Mouse (Mus musculus) urinary bladder, postnatal 36 days (tissue): ENCODE data around the gene C1qtnf4.
A peak's percentile ranks its signal among the peaks of the same experiment; 100 is the strongest.

Experiments
- DNase-seq, 2 experiments: peaks; one replicate each; pipeline ENCODE4 v3.0.0; 2022; ENCODE audit warnings: low spot score in 2 of 2, mixed read lengths in 1 of 2

The C1qtnf4 gene

DNA sequence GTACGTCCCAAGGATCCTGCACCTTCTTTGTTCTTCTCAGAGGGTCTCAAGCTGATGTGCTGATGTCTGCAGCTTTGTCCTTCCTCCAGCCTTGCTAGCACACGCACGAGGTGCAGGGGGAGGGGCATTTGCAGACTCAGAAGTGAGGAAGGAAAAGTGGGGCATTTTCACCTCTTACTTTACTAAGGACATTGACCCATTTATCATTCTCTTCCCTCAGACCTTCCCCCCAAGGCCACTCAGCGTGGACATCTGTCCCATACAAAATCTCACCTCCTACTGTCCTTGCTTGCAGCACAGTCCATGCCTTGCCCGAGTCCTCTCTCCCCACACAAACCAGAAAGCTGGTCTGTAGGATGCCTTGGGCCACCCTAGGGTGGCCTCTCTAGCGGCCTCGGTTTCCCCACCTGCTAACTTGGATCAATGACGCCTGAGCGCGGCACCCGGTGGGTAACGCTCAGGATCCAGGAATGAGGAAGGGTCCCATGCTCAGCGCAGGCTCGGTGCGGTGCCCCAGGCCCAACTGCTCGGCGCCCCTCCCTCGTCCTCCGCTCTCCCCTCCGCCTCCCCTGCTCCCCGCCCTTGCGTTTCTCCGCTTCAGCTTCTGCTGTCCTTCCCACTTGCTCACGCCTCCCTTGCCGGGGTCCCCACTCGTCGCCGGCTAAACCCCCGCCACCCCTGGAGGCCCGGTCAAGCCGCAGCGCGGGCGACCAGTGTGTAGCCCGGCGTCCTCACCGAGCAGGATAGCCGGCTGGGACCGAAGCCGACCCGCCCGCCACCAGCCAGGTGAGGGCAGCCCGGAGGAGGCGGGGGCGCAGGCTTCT is at the start of gene C1qtnf4:
C1qtnf4 (plus strand) TSS at position 643 of the 824 bp plus-strand sequence.
- DNase-seq, result no peak

DNA sequence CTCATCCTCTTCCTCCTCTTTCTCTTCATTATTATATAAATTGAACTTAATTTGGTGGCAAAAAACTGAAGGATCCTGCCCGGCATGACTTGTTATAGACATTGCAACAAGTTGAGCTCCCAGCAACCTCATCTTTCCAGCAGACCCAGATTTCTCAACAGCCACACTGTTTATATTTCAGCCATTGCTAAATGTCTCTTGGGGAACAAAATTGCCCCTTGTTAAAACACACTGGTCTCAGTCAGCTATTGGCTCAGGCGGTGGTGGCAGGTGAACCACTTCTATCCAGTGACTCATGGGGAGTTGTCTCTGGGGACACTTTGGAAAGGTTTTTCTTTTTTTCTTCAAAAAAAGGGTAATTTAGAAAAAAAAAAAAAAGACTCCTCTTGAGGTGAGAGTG is 47.0 kb upstream of the C1qtnf4 start:
- DNase-seq, result no peak

DNA sequence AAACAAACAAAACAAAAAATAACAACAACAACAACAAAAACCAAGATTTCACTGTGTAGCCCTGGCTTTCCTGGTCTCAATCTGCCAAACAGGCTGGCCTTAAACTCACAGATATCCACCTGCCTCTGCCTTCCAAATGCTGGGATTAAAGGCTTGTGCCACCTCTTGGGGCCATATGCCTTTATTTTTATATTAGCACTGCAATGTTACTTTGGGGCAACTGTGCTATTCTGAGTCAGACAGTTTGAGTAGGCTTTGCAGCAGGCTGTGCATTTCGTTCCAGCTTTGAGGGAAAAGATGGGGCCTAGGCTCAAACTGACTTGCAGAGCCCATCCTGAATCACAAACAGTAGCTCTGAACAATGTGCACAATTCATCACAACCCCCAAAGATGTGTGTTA is 42.0 kb upstream of the C1qtnf4 start:
- no peak for DNase-seq

DNA sequence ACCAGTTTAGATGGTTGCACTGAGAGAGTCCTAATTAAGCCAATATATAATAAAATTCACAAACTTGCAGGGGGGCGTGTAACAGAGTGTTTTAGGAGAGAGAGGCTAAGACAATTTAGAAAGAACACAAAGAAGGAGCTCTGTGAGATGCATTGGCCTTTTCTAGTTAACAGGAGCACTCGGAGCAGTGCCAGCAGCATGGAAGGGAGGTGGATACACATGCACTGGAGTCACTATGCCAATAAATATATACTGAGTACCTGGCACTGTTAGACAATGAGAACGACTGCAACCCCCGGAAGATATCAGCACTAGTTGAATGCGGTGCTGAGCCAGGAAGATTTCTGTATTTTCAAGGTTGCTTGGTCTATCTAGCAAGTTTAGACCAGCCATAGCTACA is 41.4 kb upstream of the C1qtnf4 start:
- no peak for DNase-seq

DNA sequence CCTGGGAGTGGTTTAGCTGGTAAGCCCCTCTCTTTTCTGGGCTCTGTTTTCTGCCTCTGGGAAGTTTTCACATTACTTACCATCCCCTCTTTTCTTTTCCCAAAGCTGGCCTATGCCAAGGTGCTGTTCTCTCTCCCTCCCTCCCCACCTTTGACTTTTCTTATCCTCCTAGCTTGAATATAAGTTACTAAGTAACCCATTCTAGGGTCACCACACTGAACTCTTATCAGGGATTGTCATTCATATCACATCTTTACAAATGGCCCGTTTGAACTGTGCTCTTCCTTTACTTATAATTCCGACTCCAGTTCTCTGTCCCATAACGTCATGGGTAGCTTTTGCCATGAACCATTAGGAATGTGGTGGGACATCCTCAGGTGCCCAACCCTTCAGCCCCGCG is 40.4 kb upstream of the C1qtnf4 start:
- DNase-seq, result no peak

DNA sequence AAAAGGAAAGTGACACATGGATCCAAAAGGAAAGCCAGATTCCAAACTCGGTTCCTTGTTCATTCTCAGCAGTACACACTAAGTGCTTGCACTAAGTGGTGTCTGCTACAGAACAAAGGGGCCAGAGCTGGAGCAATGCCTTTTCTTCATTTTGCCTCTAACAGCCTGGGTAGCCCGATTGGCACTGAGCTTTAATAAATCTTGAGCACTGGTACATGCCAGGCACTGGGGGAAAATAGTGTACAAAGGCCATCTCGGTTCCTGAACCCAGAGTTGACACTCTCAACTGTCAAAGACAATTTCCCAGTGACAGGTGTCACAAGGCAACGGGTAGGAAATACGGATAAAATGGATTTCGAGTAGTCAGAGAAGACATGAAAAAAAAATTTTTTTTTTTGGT is 39.5 kb upstream of the C1qtnf4 start:
- peak in 1 of 2 experiments; percentile 9 for DNase-seq

DNA sequence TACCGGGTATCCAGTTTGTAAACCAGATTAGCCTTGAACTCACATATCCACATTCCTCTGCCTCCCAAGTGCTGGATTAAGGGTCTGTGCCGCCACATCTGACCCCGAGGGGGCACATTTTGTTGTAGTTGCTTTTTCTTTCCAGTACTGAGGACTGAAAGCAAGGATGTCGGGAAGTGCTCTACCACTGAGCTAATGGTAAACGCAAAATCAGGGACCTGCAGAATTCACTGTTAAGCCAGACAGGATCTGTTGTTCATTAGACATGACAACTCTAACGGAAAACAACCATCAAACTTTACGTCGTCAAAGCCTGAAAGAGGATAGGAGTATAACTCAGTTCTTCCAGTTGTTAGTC is 39.1 kb upstream of the C1qtnf4 start:
- DNase-seq, result no peak

DNA sequence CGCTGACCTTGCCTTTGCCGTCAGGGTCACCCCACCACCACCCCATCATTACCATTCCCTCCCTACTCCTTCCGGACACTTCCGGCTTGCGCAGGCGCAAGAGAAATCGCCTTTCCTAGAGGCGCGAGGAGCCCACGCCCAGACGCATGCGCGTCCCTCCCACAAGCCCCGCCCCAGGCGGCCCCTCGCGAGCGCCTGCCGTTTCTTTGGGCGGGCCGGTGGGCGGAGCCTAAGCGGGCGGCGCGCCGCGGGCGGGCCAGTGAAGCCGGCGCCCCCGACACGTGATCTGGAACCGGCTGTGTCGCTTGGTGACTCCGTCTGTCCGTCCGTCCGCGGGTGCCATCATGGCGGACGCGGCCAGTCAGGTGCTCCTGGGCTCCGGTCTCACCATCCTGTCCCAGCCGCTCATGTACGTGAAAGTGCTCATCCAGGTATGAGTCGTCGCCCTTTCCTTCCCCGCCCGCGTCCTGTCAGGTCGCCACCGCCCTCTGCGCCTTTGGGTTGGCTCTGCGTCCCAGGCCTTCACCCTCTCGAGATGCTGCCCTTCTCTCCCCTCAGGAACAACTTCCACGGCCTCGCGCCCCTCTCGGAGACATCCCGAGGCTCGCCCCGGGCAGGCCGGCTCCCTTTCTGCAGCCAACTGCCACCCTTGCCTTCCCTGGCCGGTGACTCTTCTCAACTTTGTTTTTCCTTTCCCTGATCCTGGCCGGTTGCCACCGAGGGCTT is 38.5 kb upstream of the C1qtnf4 start, which contains the start of gene Mtch2:
Mtch2 (plus strand) TSS at position 201 of the 726 bp plus-strand sequence.
- peak; percentile 98 to 99 for DNase-seq

DNA sequence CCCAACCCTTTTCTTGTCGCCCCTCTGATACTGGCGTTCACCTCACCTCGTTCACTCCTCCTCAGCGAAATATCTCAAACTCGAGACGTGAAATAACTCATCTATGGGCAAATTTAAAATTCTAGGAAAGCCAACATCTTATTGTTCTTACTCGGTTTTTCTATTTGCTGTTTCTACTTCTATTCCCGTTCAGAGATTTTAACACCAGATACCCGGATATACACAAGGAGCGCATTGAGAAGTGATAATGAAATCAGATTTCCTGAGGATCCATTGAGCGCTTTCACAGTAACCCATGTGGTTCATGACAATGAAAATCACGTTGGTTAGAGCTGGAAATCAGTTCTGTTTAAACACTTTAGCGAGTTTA is 38.0 kb upstream of the C1qtnf4 start:
- DNase-seq, result no peak

DNA sequence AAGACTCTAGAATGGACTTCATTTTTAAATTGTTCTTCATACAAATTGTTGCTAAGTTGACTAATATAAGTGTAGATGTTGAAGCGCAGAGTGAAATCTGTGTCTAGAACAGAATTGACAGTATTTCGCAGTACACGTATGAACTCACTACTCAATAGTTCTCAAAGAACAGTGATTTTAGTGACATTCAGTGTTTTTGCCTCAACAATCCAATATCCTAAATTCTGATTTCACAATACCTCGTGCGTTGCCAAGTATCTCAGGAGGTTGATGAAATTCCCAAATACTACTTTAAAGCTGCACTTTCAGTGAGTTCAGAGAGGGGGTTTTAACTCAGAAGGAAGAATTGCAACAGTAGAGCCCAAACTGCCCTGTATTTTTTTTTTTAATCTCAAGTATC is 37.3 kb upstream of the C1qtnf4 start:
- no peak for DNase-seq

DNA sequence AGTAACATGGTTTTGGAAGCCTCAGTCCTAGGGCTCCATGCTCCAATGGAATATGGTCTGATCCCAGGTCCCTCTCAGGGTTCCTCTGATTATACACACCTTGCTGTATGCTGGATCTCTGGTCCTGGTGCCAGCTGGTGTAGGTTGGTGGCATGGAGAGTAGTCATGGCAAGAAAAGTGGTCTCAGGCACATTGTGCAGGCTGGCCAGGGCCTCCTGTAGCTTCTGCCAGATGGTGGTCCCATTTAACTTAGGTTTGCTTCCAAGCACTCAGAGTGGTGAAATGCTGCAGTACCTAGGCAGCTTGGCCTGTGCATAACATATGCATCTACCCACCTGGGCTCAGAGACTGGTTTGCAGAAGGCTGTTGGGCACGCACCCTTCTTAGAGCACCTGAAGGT is 35.3 kb upstream of the C1qtnf4 start:
- DNase-seq, result no peak

DNA sequence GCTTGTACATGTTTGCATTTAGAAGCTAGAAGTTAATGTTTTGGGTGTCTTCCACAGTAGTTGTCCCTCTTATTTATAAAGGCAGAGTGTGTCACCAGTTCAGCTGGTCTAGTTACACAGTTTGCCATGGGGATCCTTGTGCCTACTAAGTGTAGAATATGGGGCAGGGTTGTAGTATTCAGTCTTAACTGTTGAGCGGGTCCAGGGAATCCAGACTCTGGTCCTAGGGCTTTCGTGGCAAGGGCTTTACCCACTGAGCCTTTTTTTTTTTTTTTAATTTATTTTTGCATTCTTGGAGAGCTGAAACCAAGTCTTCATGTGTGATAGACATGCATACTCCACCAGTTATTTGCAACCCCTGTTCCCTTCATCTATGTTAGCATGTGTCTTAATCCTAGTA is 24.2 kb upstream of the C1qtnf4 start:
- DNase-seq, result no peak

DNA sequence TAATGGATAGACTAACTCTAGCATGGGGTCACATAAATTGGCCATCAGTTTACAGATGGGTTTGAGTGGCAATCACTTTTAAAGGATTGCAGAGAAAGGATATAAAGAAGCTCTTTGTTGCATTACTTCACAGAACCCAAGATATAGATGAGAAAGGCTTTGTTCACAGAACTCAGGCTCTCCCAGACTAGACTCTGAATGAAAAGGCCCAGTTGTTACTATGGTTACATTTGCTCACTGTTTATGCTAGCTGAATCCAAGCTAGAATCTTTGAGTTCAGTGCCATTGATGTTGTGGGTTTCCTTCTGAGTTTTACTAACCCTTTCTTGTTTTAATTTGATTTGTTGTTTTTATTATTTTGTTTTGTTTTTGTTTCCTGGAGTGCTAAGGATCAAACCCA is 21.5 kb upstream of the C1qtnf4 start:
- DNase-seq, result no peak

DNA sequence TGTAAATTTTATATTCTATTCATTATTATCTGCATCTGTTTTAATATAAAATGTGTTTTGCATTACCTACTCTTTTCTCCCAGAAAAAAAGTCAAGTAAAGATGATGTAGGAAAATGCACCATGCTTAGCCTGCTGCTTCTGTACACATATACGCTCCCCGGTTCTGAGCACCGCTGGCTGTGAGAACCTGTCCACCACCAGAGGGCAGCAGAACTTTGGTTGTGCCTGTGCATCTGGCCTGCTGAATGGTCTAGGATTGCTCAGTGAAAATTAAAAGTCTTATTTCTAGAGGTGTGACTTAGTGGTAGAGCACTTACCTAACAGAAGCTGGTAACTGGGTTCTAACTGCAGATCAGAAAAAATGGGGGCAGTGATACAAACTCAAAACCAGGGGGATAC is 19.1 kb upstream of the C1qtnf4 start:
- peak; percentile 69 to 79 for DNase-seq

DNA sequence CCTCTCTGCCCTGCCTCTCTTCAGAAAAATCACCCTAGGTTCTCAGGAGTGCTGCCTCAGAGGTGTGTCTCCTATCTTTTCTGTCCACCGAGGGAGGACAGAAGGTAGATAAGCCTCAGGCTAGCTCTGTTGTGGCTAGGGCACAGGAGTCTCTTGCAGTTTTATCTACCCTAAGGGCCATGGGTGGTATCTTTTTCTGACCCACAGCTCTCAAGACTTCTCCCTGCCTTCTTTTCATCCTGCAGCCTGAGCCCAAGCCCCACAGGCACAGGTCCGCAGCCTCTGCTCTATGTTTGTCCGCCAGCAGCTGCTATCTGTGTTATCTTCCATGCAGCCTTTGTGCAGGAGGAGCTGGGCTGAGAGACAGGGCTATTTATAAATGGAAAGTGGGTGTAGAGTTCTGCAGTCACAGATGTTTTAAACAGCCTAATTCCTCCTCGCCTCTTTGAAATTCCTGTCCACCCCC is 15.5 kb upstream of the C1qtnf4 start:
- peak in 1 of 2 experiments; percentile 12 for DNase-seq

DNA sequence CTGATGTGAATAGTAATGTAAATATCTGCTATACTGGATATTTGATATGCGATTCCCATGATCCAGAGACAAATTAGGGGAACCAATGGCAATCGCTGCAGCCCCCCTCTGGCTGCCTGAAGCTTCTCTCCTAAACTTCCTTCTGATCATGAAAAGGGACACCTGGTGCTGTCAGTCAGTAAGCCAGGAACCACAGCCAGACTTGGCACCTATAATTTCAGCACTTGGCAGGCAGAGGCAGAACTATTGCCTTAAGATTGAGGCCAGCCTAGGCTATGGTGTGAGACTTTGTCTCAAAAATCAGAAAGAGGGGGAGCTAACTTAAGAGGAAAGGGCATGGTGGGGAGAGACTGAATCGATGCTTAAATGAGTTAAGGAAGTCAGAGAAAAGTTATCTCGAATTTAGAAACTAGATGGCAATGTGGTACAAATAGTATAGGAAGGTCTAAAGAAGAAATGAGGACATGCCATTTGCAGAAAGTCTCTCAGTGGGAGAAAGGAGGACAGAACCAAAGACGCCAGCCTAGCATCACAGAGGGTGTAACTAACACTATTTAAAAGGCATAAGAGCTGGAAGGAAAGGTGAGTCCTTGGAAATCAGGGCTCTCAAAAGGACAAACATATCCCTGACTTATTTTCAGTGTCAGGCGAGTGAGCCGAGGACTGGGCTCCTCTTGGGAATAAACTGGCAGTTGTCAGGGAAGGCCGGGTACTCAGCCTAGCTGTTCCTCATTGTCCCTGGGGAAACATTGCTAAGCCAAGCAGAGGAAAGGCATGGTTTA is 14.3 kb upstream of the C1qtnf4 start:
- no peak for DNase-seq

DNA sequence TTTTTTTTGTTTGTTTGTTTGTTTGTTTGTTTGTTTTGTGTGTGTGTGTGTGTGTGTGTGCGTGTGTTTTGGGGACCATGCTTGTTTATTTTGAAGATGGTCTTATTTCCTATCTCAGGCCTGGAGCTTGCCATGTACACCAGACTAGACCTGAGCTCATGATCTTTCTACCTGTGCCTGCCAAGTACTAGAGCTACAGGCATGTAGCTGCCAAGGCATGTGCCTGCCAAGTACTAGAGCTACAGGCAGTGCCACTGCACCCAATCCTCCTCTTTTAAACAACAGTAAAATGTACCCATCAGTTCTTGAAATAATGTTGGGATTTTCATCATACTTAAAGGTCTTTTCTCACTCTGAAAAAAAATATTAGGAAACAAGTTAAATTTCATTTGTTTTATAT is 11.6 kb upstream of the C1qtnf4 start:
- DNase-seq, result no peak

DNA sequence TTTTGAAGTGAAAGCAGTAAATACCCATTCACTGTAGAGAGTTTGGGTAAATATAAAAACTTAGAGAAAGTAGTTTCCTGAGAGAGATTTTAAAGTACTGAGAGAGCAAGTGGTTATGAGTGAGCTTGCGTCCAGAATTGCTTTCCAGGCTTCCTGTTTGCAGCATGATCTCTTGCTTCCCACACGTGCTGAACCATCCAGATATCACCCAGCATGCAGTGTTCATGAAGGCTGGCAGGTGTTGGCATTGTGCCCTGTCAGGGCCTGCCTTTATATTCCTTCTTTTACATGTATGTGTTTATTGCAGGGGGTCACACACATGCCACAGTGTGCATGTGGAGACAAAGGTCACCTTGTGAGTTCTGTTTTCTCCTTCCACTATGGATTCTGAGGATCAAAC is 10.4 kb upstream of the C1qtnf4 start:
- DNase-seq, result no peak

DNA sequence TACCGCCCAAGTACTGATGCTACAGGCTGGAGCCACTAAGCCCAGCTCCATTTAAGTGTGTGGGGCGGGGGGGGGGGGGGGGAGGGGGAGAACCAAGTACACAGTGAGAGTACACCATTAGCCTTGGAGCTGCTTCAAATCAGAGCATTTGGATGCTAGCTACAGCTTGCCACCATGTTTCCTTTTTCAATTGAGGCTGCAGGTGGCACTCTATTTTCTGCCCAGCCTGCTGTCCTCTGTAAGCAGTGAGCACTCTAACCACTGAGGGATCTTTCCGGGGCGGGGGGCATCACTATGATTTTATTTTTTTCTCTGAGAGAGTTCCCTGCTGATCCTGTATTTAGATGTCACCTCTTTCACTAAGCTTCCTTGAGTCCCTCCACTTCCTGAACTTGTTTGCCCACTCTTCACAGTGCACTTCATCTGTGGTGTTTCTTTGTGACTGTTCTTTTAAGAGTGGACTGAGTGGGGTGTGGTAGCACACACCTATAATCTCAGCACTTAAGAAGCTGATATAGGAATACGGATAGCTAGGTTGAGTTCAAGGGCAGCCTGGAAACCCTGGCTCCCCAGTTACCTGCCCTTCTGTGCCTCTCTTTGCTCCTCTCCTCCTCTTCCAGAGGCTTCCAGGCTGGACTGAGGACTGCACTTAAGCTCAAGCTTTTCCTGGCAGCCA is 7.9 kb upstream of the C1qtnf4 start:
- no peak for DNase-seq

DNA sequence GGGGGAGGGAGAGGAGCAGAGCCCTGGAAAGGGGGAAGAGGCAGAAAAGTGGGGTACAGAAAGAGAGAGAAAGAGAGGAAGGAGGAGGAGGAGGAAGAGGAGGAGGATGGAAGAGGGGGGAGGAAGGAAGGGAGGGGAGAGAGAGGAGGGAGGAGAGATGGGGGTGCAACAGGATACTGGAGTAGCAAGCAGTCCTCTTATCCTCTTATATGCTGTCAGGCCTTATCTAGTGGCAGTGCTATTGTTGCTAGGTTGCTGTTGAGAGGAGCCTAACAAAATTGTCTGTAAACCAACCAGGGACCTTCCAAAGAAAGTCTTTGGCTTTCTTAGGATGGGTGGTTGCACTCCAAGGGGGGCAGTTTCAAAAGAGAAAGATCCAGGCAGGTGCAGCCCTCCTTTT is 6.2 kb upstream of the C1qtnf4 start:
- DNase-seq, result no peak

DNA sequence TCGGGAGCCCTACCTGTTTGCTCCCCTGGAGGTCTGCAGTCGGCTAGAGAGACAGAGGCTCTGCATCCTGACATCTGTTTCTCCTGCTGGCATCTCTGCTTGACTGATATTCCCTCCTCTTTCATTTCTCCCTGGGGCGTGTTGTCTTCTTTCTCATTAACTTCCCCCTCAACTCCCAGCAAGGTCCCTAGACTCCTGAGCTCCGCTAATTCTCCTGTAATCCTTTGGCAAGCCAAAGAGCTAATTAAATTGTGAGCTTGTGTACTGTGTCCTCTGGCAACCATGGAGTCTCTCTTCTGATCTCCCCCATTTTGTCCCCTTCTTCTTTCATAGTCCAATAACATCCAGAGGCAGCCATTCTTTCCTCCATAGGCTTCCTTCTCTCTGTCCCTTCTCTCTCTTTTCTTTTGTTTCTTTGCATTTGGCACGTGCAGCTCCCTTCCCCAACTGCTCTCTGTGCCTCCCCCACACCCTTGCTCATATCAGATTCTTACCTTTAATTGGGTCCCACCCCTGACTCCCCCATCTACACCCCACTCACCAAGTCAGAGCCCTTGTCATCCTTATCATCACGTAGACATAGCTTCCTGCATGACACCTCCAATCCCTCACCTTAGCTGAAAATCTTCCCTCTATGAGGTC is 5.4 kb upstream of the C1qtnf4 start:
- no peak for DNase-seq
